Mouse (Mus musculus) lung, postnatal 0 days (tissue): ENCODE results near the gene Crlf2. TPM values are rescaled to one million over a fixed set of nuclear protein-coding genes. Genes with fewer than 3 reads are reported as not detected.

Experiments used
- ATAC-seq: fragments of 200-750 bp; cut with Nextera tagmentation; 2 replicates; pipeline ENCODE4 v1.8.0; 2017; ENCODE audit warnings: moderate library complexity
- DNase-seq: peaks from one replicate; pipeline ENCODE4 v3.0.0-alpha.2; 2016; ENCODE audit warnings: low spot score
- H3K27ac ChIP-seq: fragments of 300-500 bp; sonication (generic); 2 replicates; pipeline ENCODE4 v1.5.1; 2014; ENCODE audit warnings: antibody characterized with exemption, mild to moderate bottlenecking, low read length, mixed read lengths
- H3K27me3 ChIP-seq: fragments of 300-500 bp; sonication (generic); replicated peaks from 2 replicates; pipeline ENCODE4 v1.6.1; 2014; ENCODE audit warnings: low read length, mixed read lengths; ENCODE audit not compliant: insufficient read depth
- H3K36me3 ChIP-seq: fragments of 300-500 bp; sonication (generic); 2 replicates; pipeline ENCODE4 v1.6.1; 2014; ENCODE audit warnings: low read length, mixed read lengths; ENCODE audit not compliant: insufficient read depth
- H3K4me1 ChIP-seq: fragments of 300-500 bp; sonication (generic); 2 replicates; pipeline ENCODE4 v1.6.1; 2014; ENCODE audit warnings: antibody characterized with exemption, low read depth, low read length, mixed read lengths; ENCODE audit not compliant: insufficient read depth
- H3K4me2 ChIP-seq: fragments of 300-500 bp; sonication (generic); replicated peaks from 2 replicates; pipeline ENCODE4 v1.6.1; 2014; ENCODE audit warnings: low read depth, mild to moderate bottlenecking, low read length, moderate library complexity, mixed read lengths
- H3K4me3 ChIP-seq: fragments of 300-500 bp; sonication (generic); 2 replicates; pipeline ENCODE4 v1.5.1; 2014; ENCODE audit warnings: low read depth, low read length
- H3K9ac ChIP-seq: fragments of 300-500 bp; sonication (generic); replicated peaks from 2 replicates; pipeline ENCODE4 v1.6.1; 2014; ENCODE audit warnings: low read depth, mild to moderate bottlenecking
- H3K9me3 ChIP-seq: fragments of 300-500 bp; sonication (generic); 2 replicates; pipeline ENCODE4 v1.6.1; 2016; ENCODE audit warnings: low read length, mixed read lengths
- CTCF ChIP-seq: IDR thresholded peaks from 2 replicates; pipeline ENCODE4 v1.5.1; 2016; ENCODE audit warnings: antibody characterized with exemption, mild to moderate bottlenecking
- EP300 ChIP-seq: IDR thresholded peaks from 2 replicates; pipeline ENCODE4 v1.6.1; 2016; ENCODE audit warnings: antibody characterized with exemption, mild to moderate bottlenecking, control low read depth
- WGBS: fragments of 180-500 bp; shearing (Covaris S2); extraction: QIAGEN DNeasy Blood & Tissue Kit; methylation state at CpG from one replicate; pipeline ENCODE4 v1.1.7; 2014; 5-methylcytosine and 5-hydroxymethylcytosine counted together
- polyA plus RNA-seq: library from polyadenylated mRNA; unstranded; fragments of >200 nt; fragmentation: Nextera tagmentation; extraction: Ambion mirVana; gene quantifications from 2 replicates; pipeline ENCODE4 v1.2.1, GENCODE M21; 2015

The Crlf2 gene
- polyA plus RNA-seq, result 28.6 and 34.4 TPM in 2 replicates

DNA sequence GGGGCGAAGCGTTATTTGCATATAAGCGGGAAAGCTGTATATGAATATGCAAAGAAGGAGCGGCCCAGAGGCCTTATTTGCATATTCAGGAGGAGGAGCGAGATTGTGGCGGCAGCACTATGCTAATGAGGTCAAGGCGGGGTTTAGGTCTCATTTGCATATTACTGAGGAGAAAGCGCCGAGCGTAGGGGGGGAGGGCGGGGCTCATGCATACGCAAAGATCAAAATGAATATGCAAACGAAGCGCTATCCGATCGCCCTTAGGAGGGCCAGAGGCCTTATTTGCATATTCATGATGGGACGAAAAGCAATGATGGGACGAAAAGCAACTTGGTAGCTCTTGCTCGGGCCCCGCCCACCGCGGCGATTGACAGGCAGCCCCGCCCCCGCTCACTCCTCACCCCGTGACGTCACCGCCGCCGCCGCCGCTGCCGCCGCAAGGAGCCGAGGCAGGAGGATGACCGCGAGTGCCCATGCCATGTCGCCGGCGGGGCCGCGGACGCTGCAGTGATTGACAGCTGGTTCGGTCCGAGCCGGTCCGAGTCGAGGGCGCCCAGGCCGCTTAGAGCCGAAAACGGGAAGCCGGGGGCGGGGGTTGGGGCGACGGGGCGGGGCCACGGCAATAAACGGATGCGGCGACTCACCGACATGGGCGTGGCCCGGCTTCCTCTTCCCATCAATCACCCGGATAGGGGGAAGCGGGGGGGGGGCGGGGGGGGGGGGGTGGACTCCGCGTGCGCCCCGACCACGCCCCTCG is at the start of gene Crlf2:
Crlf2 (minus strand) TSS at position 590 of the 757 bp plus-strand sequence.
- Histone ChIP-seq H3K9ac (peak within 1 kb of the TSS; percentile 43; the same call in 1 of the 2 replicates), H3K4me1 (no peaks in the 10 kb centered on the region), H3K4me2 (peak within 1 kb of the TSS; percentile 60), H3K9me3 (0 out of 2 replicates have a peak, but pooled peaks cover under 1% of the 10 kb centered on the region), H3K36me3 (no peaks in the 10 kb centered on the region), H3K27me3 (no peaks in the 10 kb centered on the region), H3K27ac (peak within 1 kb of the TSS; percentile 90), H3K4me3 (peak within 1 kb of the TSS; percentile 67)
- ATAC-seq (peak; percentile 51), DNase-seq (peak; percentile 98)
- TF ChIP-seq CTCF (no peak), EP300 (no peak)
- under 1% methylated on average over 41 of the region's 73 CpGs for WGBS

DNA sequence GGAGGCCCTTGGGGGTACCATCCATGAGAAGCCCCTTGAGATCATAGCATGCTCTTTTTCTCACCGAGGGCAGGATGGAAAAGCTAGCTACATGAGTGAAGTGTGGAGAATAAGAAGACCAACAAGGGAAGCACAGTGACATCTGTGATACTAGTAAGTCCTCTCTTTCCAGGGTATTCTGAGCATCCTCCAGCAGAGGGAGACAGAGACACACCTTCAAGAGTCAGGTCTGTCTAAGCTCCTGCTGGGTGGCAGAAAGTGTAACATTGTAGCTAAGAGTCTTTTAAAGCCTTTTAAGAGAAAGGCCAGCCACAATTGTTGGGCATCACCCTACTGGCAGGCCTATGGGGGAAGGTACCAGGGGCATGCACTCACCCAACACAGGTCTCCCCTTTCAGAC is 43.8 kb upstream of the Crlf2 start:
- ATAC-seq, result no peak
- no peaks in the 10 kb centered on the region for H3K9me3 ChIP-seq
- H3K9ac ChIP-seq, result no peak overlapping the region
- no peak overlapping the region for H3K27ac ChIP-seq
- no peaks in the 10 kb centered on the region for H3K36me3 ChIP-seq
- TF ChIP-seq CTCF (peak; percentile 80), EP300 (no peak)
- no peak overlapping the region for H3K4me2 ChIP-seq
- no peaks in the 10 kb centered on the region for H3K4me1 ChIP-seq
- peak; percentile 44 for DNase-seq
- WGBS, result 24% methylated on average over 1 of the region's 1 CpGs
- no peak overlapping the region for H3K4me3 ChIP-seq
- H3K27me3 ChIP-seq, result no peaks in the 10 kb centered on the region

DNA sequence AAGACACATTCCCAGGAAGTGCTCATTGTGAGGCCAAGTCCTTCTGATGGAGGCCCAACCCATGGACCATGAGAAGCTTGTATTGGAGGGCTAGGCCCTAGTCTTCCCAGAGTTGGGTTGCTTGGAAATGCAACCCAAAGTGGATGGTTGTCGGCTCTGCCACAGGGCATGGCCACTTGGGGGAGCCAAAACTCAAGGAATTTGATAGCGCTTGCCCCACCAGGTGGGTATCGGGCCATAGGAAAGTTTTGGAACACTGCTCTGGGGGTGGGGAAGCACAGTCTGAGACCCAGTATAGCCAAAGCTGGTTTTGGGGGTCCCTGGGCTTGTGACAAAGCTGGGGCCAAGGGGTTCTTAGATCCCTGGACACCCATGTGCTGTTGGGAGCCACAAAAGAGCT is 42.3 kb upstream of the Crlf2 start:
- Histone ChIP-seq H3K36me3 (no peaks in the 10 kb centered on the region), H3K9ac (no peak overlapping the region), H3K4me3 (no peak overlapping the region), H3K27ac (no peak overlapping the region), H3K4me1 (no peaks in the 10 kb centered on the region), H3K4me2 (no peak overlapping the region), H3K9me3 (no peaks in the 10 kb centered on the region), H3K27me3 (no peaks in the 10 kb centered on the region)
- 17% methylated on average over 3 of the region's 3 CpGs for WGBS
- TF ChIP-seq CTCF (peak; percentile 68), EP300 (no peak)
- DNase-seq, result peak; percentile 39
- no peak for ATAC-seq

DNA sequence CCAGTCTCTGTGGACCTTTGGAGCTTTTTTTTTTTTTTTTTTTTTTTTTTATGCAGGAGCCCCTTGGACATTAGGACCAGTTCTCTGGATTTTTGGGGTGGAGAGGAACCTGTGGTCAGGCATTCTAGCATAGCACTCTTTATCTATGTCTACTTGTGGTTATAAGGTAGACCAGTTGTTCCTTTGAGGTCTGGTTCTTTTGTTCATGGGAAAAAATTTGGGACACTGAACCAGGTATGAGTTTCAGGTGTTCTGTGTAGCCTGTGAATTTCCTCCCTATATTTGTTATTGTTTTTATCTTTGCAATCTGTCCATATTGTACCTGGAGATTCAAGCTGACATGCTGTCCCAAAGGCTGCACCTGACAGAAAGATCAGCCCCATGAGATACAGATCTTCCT is 40.1 kb upstream of the Crlf2 start:
- Histone ChIP-seq H3K36me3 (no peaks in the 10 kb centered on the region), H3K27ac (no peak overlapping the region), H3K4me1 (no peaks in the 10 kb centered on the region), H3K4me2 (no peak overlapping the region), H3K4me3 (no peak overlapping the region), H3K9ac (no peak overlapping the region), H3K27me3 (no peaks in the 10 kb centered on the region), H3K9me3 (no peaks in the 10 kb centered on the region)
- TF ChIP-seq CTCF (no peak), EP300 (no peak)
- peak; percentile 6 for DNase-seq
- ATAC-seq, result no peak

DNA sequence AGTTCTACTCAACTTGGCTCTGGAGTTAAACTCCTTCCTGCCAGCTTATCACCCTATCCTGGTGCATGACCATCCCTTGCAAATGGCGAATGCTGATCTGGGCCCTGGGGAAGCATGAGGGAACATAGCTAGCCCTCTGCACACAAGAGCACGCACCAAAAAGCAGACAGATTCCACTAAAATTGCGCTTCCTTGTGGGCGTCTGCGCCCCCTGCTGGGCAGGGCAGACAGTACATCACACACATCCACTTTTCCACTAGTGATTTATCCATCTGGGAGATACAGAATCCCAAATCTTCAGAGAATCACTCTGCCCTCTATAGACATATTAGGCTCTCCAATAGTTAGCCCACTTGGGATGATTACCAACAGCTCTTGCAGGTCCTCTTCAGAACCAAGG is 37.9 kb upstream of the Crlf2 start:
- 29% methylated on average over 5 of the region's 5 CpGs for WGBS
- H3K27me3 ChIP-seq, result no peaks in the 10 kb centered on the region
- H3K4me2 ChIP-seq, result no peak overlapping the region
- ATAC-seq (no peak), DNase-seq (peak; percentile 8)
- H3K27ac ChIP-seq, result no peak overlapping the region
- TF ChIP-seq CTCF (peak; percentile 72), EP300 (no peak)
- no peak overlapping the region for H3K9ac ChIP-seq
- H3K4me3 ChIP-seq, result no peak overlapping the region
- H3K4me1 ChIP-seq, result no peaks in the 10 kb centered on the region
- no peaks in the 10 kb centered on the region for H3K9me3 ChIP-seq
- H3K36me3 ChIP-seq, result no peaks in the 10 kb centered on the region

DNA sequence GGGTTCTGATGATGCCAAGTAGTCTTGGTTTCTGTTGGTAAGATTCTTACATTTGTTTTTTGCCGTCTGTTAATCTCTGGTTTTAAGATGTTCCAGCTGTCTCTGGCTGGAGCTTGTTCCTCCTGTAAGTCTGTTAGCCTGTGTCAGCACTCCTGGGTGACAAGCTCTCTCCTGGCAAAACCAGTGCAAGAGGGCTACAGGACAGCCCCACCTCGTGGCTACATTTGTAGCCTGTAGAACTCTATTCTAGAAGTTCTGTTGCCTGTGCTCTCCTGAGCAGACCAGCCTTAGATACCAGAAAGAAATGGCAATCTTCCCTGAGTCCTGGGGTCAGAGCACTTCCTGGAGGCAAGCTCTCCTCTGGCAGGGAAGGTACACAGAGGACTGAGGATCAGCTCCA is 4.0 kb upstream of the Crlf2 start:
- no peaks in the 10 kb centered on the region for H3K9me3 ChIP-seq
- WGBS, result 56% methylated on average over 2 of the region's 2 CpGs
- no peak overlapping the region for H3K4me3 ChIP-seq
- no peak overlapping the region for H3K9ac ChIP-seq
- H3K4me2 ChIP-seq, result no peak overlapping the region
- H3K27ac ChIP-seq, result no peak overlapping the region
- DNase-seq (no peak), ATAC-seq (no peak)
- H3K36me3 ChIP-seq, result no peaks in the 10 kb centered on the region
- H3K4me1 ChIP-seq, result no peaks in the 10 kb centered on the region
- TF ChIP-seq CTCF, result peak; percentile 7; the same call in 1 of the 2 replicates
- no peak for TF ChIP-seq EP300
- H3K27me3 ChIP-seq, result no peaks in the 10 kb centered on the region
